Mouse (Mus musculus): ENCODE data around the gene Ccdc57.
A peak's percentile ranks its signal among the peaks of the same experiment; 100 is the strongest.

The Ccdc57 gene

DNA sequence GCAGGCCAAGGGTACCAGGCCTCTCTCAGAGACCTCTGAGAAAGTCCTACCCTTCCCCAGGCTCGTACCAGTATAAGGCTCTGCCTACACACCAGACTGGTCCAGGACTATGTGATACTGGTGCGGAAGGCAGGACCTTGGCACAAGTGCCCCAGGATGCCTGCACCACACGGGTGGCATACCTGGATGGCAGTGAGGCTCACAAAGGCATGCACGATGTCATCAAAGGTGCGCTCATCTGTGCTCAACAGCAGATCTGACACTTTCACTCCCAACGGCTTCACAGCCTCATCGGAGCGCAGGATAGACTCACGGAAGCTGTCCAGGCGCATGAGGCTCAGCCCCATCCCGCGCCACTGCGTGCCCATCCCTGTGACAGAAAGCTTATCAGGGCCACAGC is 114.4 kb downstream of the Ccdc57 start:
- no peak for DNase-seq

DNA sequence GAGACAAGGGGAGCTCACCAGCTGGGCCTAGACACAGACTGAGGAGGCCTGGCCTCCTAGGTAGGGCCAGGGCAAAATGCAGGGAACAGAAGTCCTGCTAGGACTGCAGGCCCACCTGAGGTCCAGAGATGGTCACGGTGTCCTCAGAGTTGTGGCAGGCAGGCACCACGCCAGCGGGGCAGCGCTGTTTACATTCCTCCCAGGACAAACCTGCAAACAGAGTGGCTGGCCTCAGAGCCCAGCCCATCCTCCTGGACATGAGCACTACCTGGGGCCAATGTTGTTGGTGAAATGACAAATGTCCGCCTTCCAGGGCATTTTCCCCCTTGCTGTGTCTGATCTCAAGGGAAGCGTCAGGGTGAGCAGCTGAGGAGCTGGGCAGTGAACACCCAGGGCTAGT is 115.3 kb downstream of the Ccdc57 start:
- DNase-seq = no peak

DNA sequence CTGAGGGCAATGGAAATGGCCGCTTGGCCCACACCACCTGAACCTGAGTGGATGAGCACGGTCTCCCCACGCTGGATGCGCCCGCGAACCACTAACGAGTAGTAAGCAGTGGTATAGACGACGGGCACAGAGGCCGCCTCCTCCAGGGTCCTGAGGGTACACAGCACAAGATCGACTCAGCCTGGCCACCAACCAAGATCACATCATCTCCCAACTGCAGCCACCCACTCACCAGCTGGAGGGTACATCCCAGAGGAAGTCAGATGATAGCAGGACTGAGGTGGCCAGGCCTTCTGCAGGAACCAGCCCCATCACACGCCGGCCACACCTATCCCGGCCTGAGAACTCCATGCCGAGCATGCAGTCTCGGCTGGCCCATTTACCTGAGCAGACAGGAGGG is 120.6 kb downstream of the Ccdc57 start:
- no peak for DNase-seq

DNA sequence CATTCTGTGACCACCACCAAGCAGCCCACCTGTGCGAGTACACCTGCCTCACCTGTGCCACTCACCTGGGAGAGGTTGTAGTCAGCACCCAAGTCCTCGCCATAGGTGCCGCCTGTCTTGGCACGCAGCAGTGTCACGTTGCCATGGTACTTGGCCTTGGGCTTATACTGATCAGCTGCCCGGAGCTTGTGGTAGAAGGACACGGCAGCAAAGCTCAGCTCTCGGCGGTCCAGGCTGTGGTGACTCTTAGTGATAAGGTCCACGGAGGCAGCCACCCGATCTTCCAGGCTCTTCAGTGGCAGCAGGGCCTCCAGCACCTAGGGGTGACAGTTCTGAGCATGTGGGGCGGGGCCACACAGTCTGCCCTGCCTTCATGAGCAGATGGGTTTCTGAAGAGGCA is 124.7 kb downstream of the Ccdc57 start:
- no peak for DNase-seq

DNA sequence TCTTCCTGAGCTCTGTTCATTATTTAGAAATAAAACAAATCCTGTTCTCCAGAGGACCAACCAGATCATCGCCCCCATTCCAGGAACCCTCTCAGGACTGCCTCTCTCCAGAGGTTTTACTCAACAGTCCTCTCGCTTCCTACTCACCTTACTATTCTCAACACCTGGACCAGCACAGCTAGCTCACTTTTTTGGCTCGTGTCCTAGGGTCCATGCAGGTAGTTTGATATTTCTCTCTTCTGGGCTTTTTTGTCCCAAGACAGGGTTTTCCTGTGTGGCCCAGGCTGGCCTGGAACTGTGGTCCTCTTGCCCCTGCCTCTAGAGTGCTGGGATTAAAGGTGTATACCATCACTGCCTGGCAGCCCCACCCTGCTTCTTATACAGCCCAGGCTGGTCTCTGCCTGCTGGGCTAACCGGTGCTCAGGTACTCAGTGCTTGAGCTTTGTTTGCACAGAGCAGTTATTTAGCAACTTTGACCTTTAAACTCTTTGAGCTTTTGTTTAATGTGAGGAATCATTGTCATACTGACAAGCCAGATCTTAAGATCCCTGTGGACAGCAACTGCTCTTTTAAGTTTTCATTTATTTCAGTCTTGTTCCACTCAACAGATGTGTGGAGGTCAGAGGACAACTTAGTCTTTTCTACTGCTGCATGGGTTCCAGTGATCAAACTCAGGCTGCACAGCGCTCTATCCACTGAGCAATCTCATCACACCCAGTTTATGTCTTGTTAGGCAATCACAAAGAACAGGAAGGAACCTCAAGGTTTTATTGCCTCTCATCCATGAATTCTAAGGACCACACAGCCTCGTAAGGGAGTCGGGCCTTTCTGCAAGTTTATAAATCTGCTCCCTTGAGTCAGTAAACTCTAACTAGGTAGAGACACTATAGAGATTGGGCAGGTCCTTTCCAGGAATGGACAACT is 127.0 kb downstream of the Ccdc57 start:
- DNase-seq = no peak

DNA sequence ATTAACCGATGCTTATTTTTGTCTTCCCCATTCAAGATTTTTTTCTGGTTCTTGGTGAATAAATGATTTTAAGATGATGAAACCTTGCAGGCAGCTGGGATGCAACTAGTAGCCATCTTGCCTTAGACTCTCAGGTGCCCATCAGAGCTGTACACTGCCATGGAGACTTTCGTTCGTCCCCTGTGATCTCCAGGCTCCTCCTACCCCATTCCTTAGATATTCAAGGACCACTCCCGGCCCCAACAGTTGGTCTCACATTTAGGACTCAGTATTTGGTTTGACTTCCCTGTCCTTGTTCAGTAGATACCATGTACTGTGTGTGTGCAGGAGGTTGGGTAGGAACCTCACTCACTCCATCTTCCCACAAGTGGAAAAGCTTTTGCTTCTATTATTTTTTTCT is 127.9 kb downstream of the Ccdc57 start:
- DNase-seq = no peak

DNA sequence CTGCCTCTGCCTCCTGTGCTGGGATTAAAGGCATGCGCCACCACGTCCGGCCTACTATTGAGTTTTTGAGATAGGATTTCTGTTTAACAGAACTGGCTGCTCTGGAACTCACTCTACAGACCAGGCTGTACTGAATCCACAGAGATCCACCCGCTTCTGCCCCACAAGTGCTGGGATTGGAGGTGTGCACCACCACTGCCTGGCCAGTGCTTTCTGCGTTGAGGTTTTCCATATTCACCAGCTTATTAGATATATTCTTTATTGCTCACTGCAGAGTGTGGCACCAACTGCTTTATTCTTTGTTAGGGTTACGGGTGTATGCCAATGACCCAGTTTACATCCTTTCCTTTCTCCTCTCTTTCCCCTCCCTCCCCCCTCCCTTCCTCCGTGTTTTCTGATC is 128.4 kb downstream of the Ccdc57 start:
- no peak for DNase-seq

DNA sequence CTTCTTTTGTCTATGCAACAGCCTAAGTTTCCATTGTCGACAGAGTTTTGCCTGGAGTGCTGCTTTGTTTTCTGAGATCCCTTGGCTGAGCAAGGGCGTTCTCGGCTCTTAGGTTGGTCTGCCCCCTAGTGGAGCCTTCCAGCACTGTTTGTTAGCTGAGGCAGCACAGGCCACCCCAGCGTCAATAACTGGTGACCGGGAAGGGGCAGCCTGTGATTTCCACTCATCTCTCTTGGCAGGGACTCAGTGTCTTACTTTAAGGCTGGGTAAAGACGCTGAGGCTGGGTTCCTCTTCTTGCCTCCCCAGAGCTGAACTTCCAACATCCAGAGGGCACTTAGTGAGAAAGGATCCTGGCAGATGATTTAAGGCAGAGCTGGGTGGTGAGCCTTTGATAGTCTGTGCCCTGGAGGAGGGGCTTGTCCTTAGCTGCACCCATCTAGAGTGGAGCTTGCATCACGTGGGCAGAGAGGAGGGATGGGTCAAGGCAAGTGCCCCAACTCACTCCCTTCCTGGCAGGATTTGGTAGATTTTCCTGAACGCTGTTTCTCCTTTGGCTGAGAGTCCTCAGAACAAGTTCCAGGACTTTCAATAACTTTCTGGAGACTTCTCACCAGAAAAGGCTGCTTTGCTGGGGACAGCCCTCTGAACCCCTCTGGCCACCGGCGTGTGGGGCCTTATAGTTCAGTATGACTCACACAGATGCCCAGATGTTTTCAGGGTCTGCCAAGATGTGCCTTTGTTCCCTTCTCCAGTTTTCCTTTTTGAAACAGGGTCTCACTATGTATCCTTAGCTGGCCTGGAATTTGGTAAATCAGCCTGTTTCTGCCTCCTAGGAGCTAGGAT is 132.4 kb downstream of the Ccdc57 start:
- DNase-seq = peak; percentile 95

DNA sequence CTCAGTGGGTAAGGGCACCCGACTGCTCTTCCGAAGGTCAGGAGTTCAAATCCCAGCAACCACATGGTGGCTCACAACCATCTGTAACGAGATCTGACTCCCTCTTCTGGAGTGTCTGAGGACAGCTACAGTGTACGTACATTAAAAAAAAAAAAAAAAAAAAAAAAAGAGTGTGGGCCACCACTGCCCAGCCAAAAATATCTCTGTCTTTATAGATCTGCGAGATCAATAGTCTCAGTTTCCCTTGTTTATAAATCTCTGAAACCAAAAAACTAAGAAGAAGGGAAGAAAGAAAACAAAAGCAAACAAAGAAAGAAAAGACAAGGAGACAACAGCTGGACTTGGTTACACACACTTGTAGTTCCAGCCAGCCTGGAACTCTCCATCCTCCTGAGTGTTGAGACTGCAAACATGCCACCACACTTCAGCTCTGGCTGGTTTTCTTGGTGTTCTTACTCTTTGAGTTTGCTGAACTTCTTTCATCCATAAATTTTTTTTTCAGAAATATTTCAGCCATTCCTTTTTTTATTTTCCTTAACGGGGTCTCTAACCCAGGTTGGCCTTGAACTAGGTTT is 133.3 kb downstream of the Ccdc57 start:
- DNase-seq = no peak

DNA sequence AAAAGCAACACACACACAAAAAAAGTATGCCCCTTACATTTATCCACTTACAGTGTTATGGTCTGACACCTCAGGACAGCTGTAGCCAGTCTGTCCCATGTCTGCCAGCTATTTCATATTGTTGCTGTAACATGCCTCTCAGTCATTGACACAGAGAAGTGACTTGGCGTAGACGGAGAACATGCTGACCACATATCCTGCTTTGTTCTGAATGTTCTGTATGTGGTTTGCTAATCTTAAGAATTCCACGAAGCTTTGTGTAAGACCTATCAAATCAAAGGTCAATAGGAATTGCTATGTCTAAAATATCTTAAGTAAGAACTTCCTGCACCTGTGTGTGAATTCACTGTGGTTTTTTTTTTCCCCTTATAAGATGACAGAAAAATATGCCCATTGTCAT is 134.4 kb downstream of the Ccdc57 start:
- no peak for DNase-seq

DNA sequence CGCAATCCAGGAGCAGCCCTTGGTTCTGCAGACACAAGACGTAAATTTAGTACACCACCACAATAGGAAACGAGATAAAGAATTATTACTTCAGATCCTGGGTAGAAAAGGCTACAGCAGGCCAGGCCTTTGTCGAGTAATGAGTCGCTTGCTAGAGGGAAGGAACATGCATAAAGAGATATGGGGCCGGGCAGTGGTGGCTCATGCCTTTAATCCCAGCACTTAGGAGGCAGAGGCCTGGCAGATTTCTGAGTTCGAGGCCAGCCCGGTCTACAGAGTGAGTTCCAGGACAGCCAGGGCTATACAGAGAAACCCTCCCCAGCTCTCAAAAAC is 136.1 kb downstream of the Ccdc57 start:
- DNase-seq = no peak

DNA sequence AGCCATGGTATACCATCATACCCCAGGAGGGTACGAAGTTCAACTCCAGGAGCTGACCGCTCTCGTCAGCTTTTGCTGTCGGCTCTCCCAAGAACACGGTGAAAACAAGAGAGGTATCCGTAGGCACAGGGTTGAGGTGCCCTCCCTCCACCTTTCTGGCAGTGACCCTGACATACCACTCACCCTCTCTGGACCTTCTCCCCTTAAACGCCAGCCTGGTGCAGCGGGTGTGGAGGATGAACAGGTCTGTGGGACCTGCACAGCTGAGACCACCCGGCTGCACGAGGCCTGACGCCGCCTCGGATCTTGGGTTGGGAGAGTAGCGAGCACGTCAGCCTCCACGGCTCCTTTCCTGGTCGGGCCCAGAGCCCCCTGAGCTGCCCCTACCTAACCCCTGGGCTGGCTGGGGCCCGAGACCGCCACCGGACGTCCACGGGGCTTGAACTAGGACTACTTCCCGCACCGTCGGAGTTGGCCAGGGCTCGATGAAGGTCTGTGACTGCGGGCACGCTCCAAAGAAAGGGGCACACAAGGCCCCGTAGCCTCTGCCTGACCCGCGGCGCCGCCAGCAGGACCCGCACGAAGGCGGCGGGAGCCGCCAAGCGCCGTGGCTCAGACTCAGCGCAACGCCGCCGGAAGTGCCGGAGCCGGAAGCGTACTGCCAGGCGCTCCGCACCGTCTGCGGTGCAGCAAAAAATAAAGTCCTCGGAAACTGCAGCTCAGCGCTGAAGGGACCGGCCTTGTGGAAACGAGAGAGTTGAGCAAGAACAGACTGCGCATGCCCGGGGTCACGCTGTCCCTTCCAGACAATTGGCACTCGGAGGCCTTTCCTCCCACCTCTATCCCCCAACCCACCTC is 136.7 kb downstream of the Ccdc57 start, which contains the start of gene Dus1l:
Gene Dus1l, minus strand, starts transcription at position 648 of the 858 bp plus-strand sequence.
- peak; percentile 98 for DNase-seq

DNA sequence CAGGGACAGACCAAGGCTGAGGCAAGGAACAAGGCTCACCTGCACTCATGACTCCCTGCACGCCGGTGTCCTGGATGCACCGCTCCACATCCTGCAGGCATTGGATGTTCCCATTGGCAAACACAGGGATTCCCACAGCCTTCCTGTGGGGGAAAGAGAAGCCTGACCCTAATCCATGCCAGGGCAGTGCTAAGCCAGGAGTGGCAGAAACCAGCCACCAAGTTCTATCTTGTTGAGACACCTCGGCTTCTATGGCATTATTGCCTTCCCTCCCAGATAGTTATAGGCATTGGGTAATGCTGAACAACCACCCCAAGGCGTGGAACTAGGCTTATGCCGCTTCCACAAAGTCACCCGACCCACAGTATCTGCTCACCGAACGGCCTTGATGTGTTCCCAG is 140.0 kb downstream of the Ccdc57 start:
- no peak for DNase-seq

DNA sequence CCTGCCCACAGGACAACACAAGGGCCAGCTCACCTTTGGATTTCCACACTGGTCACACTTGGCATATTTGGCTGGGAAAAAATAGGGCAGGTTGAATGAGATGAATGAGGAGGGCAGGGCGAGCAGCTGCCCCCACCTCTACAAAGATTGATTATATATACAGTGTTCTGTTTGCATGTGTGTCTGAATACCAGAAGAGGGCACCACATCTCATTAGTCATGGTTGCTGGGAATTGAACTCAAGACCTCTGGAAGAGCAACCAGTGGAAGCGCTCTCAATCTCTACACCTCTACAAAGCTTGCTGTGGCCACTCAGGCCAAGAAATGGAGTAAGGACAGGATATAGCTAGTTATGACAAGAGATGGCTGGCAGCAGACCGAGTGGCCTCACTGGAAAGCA is 142.9 kb downstream of the Ccdc57 start:
- DNase-seq = no peak

DNA sequence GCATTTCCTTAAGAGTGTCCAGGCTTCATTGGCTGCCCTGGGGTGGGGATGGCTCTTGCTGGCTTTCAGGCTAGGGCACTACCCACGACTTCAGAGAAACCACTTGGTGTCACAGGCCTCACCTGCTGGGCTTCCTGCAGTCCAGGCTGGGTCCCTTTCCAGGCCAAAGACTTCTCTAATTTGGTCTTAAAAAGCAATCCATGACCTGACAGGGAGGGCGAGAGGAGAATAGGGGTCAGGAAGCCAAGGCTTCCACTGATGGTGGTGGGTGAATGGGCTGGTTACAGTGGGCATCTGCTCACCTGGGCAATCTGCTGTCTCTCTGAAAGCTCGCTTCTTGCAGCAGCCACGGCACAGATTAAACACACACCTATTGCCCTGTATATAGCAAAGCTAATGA is 143.3 kb downstream of the Ccdc57 start:
- no peak for DNase-seq

DNA sequence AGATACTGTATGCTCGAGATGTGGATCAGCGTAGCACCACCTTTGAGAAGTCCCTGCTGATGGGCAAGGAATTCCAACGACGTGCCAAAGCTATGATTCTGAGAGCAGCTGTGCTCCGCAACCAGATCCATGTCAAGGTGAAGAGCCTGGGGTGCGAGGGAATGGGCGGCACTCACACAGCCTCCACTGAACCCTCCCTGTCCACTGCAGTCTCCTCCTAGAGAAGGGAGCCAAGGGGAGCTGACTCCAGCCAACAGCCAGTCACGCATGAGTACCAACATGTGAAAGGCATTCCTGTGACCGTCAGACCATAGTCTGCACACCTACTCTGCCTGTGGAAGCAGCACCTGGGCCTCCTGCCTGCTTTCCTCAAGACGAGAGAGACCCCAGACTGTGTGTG is 144.2 kb downstream of the Ccdc57 start:
- peak; percentile 31 for DNase-seq

DNA sequence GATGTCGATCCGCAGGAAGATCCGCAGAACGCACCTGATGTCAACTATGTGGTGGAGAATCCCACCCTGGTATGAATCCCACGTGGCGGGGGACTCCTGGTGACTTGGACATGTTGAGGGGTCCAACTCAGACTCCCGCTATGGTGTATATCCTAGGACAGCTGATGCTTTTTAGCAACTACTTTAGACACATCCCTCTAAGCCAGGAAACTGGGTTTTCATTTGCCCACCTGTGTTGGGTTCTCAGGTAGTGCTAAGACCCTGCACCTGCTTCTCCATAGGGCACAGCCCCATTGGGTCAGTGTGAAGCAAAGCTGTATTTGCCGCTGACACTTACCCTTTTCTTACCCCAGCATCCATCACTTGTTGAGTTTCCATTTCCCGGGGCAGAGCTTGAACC is 147.5 kb downstream of the Ccdc57 start:
- no peak for DNase-seq

DNA sequence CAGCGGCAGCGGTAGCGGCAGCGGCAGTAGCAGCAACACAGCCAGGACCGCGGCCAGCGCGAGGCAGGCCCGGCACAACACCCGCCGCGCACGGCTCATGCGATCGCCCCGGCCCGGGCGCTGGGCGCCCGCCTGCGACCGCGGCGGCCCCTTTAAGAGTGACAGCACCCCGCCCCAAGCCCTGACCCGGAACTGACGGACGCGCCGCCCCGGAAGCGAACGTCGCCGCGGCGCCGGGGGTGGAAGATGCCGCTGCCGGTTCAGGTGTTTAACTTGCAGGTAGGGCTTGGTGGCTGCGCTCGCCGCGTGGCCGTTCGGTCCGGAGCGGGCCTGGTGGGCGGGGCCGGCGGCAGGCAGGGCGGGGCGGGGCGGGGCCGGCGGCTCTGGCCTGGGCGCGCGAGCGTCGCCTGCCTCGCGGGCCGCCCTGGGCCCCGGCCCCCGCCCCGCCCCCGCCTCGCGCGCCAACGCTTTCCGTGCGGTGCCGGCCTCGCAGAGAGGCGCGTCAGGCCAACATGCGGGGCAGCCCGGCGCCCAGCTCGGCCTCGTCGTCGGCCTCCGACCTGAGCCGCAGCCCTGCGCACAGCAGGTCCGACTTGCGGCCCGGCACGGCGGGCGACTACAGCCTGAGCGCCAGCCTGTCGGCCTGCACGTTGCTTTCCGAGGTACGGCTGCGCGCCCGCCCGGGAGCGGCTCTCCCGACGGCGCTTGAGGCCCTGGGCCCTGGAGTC is 148.4 kb downstream of the Ccdc57 start, which contains the start of the genes Rfng and Gps1:
Gene Rfng, minus strand, starts transcription at position 144 of the 728 bp plus-strand sequence.
Gene Gps1, plus strand, starts transcription at position 209 of the 728 bp plus-strand sequence.
- DNase-seq = peak; percentile 90

DNA sequence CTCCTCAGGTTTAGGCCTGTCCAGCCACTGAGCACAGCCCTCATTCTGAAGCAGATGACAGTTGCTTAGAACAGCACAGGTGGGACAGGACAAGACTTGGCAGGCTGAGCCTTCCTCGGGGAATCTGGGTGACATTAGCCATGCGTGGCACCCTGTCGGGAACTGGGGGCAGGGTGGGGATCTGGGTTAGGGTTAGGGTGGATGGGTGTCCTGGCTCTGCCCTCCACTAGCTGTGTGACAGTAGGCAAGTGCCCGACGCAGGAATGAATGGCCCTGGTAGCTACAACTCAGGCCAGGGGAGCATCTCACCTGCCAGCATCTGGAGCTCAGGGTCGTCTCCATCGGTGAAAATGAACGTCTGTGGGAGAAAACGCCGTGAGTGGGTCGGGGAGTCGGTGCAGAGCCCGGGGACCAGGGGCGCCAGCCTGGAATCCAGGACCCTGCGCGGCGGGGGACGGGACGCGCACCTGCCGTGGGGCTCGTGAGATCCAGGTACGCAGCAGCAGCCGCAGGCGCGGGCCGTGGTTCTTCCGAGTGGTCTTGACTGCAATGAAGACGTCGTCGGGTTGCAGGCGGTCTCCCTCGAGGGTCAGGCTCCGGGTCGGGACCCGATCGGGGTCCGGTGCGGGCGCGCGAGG is 149.1 kb downstream of the Ccdc57 start:
- no peak for DNase-seq

DNA sequence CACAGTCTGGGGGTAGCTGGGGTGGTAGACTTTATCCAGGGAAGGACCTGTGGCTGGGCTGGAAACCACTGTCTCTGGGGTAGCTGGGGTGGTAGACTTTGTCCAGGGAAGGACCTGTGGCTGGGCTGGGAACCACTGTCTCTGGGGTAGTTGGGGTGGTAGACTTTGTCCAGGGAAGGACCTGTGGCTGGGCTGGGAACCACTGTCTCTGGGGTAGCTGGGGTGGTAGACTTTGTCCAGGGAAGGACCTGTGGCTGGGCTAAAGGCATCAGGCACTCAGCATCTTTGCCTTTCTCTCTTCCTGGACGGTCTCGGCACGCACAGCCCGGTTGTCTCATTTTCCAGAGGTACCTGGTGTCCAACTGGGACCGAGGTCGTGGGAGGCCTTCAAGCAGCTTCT is 151.3 kb downstream of the Ccdc57 start:
- peak; percentile 29 for DNase-seq

DNA sequence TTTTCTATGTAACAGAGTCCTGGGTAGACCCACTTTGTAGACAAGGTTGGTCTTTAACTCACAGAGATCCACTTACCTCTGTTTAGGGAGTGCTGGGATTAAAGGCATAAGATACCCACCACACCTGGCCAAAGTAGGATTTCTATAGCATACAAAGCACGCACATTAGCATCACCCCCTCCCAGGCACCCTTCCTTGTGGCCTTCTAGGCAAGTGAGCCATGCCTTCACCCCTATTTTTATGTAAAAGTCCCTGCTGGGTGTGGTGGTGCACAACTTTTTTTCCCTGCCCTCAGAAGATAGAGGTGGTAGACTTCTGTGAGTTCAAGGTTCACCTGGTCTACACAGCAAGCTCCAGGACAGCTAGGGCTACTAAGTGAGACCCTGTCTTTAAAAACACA is 152.8 kb downstream of the Ccdc57 start:
- DNase-seq = no peak
